Mouse (Mus musculus) frontal cortex, adult (tissue): ENCODE data around the gene Skint4.

Experiments used
- ATAC-seq: cut with Nextera tagmentation; 2 replicates; pipeline ENCODE4 v1.9.2; 2017; ENCODE audit warnings: mild to moderate bottlenecking, moderate library complexity, mixed read lengths; ENCODE audit not compliant: low TSS enrichment

Skint4 gene

DNA sequence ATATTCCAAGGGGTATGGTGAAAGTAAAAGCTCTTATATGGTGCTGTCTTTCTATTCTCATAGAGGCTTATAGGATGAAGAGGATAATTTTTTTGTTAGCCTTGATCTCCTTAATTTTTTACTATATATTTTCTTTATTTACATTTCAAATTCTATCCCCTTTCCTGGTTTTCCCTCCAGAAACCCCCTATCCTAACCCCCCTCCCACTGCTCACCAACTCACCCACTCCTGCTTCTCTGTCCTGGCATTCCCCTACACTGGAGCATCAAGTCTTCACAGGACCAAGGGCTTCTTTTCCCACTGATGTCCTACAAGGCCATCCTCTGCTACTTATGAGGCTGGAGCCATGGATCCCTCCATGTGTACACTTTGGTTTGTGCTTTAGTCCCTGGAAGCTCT is at the start of gene Skint4:
Gene Skint4, plus strand, starts transcription at position 301 of the 400 bp plus-strand sequence.
- ATAC-seq = no peak
